Mouse (Mus musculus): ENCODE measurements at regions not wholly inside any gene's neighbourhood (a gene's known extent, or its start where the extent isn't known, plus 50 kb on each side); places are given as distances from the start of the nearest gene placed in this dataset.

GRCm38 (mm10) chr11:22611102-22611869 is 99.4 kb downstream of the Tmem17 start:
- no peaks in the 10 kb centered on the region for H3K27me3 ChIP-seq (ENCODE audit: insufficient read depth, low read length)
- peaks cover 5% of the 10 kb centered on the region; the same call in 1 of the 2 replicates for H3K9me3 ChIP-seq (ENCODE audit: low read length)
- no peak overlapping the region for H3K4me2 ChIP-seq (replicated peaks; ENCODE audit: low read depth, low read length)
- H3K27ac ChIP-seq (ENCODE audit: low read length): no peak overlapping the region
- no peak overlapping the region for H3K9ac ChIP-seq (replicated peaks; ENCODE audit: low read length)
- no peaks in the 10 kb centered on the region for H3K36me3 ChIP-seq (ENCODE audit: insufficient read depth, low read length)
- no peak overlapping the region for H3K4me3 ChIP-seq (ENCODE audit: low read length)
- H3K4me1 ChIP-seq (ENCODE audit: insufficient read depth, low read length): peaks cover 9% of the 10 kb centered on the region
- ATAC-seq (ENCODE audit: low FRiP score, low TSS enrichment): no peak
- 53% methylated on average over 6 of the region's 6 CpGs for WGBS

DNA sequence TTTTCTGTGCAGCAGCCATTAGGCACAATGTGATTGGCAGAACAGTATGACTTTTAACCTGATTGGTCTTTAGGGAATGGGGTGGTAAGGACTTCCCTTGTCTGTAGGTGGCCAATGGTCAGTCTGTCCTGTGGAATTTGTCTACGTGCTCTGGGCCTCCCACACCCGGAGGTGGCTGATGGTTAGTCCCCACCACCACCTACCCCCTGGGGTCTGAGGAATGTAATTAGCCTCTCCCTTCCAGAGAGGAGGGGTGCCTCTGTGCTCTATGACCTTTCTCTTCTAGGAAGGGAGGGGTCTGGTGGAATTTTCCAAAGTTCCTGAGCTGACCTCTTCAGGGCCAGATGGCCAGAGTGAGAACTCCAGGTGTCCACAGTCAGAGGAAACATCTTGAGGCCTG is 101.6 kb downstream of the Tmem17 start:
- Histone ChIP-seq H3K9ac (replicated peaks; ENCODE audit: low read length) (no peak overlapping the region), H3K27me3 (ENCODE audit: insufficient read depth, low read length) (no peaks in the 10 kb centered on the region), H3K4me2 (replicated peaks; ENCODE audit: low read depth, low read length) (no peak overlapping the region), H3K4me1 (ENCODE audit: insufficient read depth, low read length) (peaks cover 14% of the 10 kb centered on the region), H3K4me3 (ENCODE audit: low read length) (no peak overlapping the region), H3K27ac (ENCODE audit: low read length) (no peak overlapping the region), H3K9me3 (ENCODE audit: low read length) (peaks cover 5% of the 10 kb centered on the region; the same call in 1 of the 2 replicates), H3K36me3 (ENCODE audit: insufficient read depth, low read length) (no peaks in the 10 kb centered on the region)
- ATAC-seq (ENCODE audit: low FRiP score, low TSS enrichment): no peak
- WGBS: 37% methylated on average over 2 of the region's 2 CpGs

DNA sequence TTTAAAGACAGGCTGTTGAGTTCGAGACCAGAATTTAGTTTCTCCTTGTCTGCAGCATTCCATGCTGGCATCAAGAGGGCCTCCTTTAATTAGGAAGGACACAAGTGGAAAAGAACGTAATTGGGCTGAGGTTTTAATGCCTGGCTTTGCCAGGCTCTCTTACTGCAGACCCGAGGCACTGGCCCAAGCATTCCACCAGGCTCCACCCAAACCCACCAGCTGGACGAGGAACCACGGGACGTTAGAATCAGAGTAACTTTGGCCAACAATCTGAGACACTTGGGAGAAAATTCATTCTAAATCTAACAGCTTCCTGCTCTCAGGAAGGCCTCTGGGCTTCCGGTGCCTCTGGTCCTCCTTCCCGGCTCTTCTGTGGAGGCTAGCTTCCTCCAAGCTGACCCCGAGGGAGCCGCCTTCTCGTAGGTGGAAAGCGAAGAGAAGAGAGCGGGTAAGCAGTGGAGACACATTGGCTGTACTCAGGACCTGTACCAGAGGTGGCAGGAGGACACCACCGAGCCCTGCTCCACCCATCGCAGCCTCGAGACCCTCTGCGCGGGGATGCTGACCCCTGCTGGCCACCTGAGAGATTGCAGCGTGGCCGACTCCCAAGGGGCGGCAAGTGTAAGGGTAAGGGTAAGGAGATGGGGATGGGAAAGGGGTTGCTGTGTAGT is 105.5 kb downstream of the Tmem17 start:
- WGBS: 8% methylated on average over 21 of the region's 21 CpGs
- Histone ChIP-seq H3K9me3 (ENCODE audit: low read length) (peaks cover 5% of the 10 kb centered on the region; the same call in 1 of the 2 replicates), H3K4me3 (ENCODE audit: low read length) (peak overlapping the region; percentile 45), H3K9ac (replicated peaks; ENCODE audit: low read length) (peak overlapping the region; percentile 53), H3K27me3 (ENCODE audit: insufficient read depth, low read length) (no peaks in the 10 kb centered on the region), H3K27ac (ENCODE audit: low read length) (0 out of 2 replicates have a peak overlapping the region, but pooled peaks have one; percentile 48), H3K4me1 (ENCODE audit: insufficient read depth, low read length) (peaks cover 5% of the 10 kb centered on the region; the same call in 1 of the 2 replicates), H3K36me3 (ENCODE audit: insufficient read depth, low read length) (no peaks in the 10 kb centered on the region), H3K4me2 (replicated peaks; ENCODE audit: low read depth, low read length) (peak overlapping the region; percentile 59)
- peak; percentile 96 for ATAC-seq (ENCODE audit: low FRiP score, low TSS enrichment)

DNA sequence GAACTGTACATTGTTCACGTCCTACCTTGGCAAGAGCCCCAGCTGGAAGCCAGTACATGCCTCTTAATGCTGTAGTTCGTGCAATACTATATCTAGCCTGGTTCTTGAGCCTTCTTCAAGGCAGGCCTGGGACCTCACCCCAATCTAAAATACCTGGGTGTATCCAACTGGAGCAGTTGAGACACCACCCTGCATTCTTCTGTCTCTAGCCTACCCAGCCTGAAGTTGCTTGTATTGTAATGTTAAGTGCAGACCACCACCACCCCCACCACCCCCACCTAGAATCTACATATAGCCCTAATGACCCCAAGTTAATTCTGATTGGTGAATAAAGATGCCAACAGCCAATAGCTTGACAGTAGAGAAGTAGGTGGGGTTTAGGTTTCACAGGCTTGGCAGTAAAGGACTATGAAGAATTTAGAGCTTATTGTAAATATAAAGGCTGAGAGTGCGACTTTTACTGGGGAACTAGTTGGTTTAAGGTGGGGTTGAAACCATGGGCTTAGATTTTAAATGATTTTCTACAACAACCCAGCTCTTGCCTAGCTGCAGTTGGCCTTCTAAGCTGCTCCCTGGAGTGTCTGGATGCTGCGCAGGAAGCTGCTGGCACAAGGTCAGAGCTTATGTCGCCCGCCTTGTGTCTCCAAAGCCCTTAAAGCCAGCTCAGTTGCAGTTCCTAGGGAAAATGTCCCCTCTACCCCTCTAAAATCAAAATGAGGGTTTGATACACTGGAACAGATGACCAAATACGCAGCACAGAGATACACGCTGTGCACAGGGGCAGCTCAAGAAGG is 109.2 kb downstream of the Tmem17 start:
- no peaks in the 10 kb centered on the region for H3K9me3 ChIP-seq (ENCODE audit: low read length)
- no peaks in the 10 kb centered on the region for H3K27me3 ChIP-seq (ENCODE audit: insufficient read depth, low read length)
- no peak for ATAC-seq (ENCODE audit: low FRiP score, low TSS enrichment)
- no peak overlapping the region for H3K9ac ChIP-seq (replicated peaks; ENCODE audit: low read length)
- H3K4me3 ChIP-seq (ENCODE audit: low read length): no peak overlapping the region
- peaks cover 5% of the 10 kb centered on the region; the same call in 1 of the 2 replicates for H3K4me1 ChIP-seq (ENCODE audit: insufficient read depth, low read length)
- H3K4me2 ChIP-seq (replicated peaks; ENCODE audit: low read depth, low read length): no peak overlapping the region
- H3K27ac ChIP-seq (ENCODE audit: low read length): no peak overlapping the region
- H3K36me3 ChIP-seq (ENCODE audit: insufficient read depth, low read length): no peaks in the 10 kb centered on the region
- 77% methylated on average over 8 of the region's 8 CpGs for WGBS

DNA sequence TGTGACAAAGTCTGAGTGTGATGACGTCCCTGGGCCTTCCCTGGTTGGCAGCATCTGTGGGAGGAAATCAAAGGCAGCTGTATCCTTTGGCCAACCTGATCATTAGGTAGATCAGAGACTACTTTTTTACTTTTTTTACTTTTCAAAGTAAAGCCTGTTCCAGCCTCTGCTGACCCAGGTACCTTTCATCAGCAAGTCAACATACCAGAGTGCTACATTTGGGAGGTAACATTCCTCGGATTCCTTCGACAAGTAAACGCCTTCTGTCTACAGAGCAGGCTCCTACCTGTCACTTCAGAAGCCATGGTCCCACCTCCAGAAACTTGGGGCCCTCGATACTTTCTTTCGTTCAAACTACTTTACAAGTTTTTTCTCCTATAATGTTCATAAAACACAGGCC is 110.0 kb downstream of the Tmem17 start:
- H3K27ac ChIP-seq (ENCODE audit: low read length): no peak overlapping the region
- H3K36me3 ChIP-seq (ENCODE audit: insufficient read depth, low read length): no peaks in the 10 kb centered on the region
- WGBS: 48% methylated on average over 6 of the region's 6 CpGs
- no peak overlapping the region for H3K9ac ChIP-seq (replicated peaks; ENCODE audit: low read length)
- H3K9me3 ChIP-seq (ENCODE audit: low read length): no peaks in the 10 kb centered on the region
- H3K4me3 ChIP-seq (ENCODE audit: low read length): no peak overlapping the region
- H3K4me1 ChIP-seq (ENCODE audit: insufficient read depth, low read length): peaks cover 4% of the 10 kb centered on the region; the same call in 1 of the 2 replicates
- no peaks in the 10 kb centered on the region for H3K27me3 ChIP-seq (ENCODE audit: insufficient read depth, low read length)
- 0 out of 2 replicates have a peak, but pooled peaks have one; percentile 7 for ATAC-seq (ENCODE audit: low FRiP score, low TSS enrichment)
- H3K4me2 ChIP-seq (replicated peaks; ENCODE audit: low read depth, low read length): no peak overlapping the region

DNA sequence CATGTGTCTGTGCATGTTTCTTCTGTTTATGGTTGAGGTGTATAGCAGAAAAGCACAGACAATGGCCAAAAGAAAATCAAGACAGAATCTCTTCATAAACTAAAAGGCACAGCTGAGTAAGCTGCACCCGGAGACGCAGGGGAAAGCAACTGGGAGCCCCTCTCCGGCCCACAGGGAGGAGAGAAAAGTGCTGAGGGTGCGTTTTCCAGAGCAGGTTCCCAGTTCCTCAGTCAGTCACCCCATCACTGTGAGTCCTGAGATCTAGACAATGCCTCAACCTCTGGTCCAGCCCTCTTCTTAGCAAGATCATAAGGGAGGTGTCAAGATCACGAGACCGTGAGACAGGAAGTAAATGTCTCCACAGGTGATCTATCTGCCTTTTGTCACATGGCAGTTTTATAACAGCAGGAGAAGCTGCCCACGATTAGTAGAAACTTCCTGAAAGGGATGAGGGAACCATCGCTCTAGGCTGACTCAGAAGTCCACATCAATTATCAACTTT is 110.7 kb downstream of the Tmem17 start:
- no peak for ATAC-seq (ENCODE audit: low FRiP score, low TSS enrichment)
- Histone ChIP-seq H3K9ac (replicated peaks; ENCODE audit: low read length) (no peak overlapping the region), H3K27me3 (ENCODE audit: insufficient read depth, low read length) (no peaks in the 10 kb centered on the region), H3K4me3 (ENCODE audit: low read length) (no peak overlapping the region), H3K27ac (ENCODE audit: low read length) (no peak overlapping the region), H3K4me2 (replicated peaks; ENCODE audit: low read depth, low read length) (no peak overlapping the region), H3K4me1 (ENCODE audit: insufficient read depth, low read length) (no peaks in the 10 kb centered on the region), H3K9me3 (ENCODE audit: low read length) (no peaks in the 10 kb centered on the region), H3K36me3 (ENCODE audit: insufficient read depth, low read length) (no peaks in the 10 kb centered on the region)
- WGBS: 42% methylated on average over 8 of the region's 8 CpGs

GRCm38 (mm10) chr11:22626407-22626806 is 114.5 kb downstream of the Tmem17 start:
- no peaks in the 10 kb centered on the region for H3K36me3 ChIP-seq (ENCODE audit: insufficient read depth, low read length)
- H3K9me3 ChIP-seq (ENCODE audit: low read length): no peaks in the 10 kb centered on the region
- 89% methylated on average over 1 of the region's 1 CpGs for WGBS
- H3K4me2 ChIP-seq (replicated peaks; ENCODE audit: low read depth, low read length): no peak overlapping the region
- H3K4me1 ChIP-seq (ENCODE audit: insufficient read depth, low read length): peaks cover 13% of the 10 kb centered on the region
- H3K9ac ChIP-seq (replicated peaks; ENCODE audit: low read length): no peak overlapping the region
- H3K27ac ChIP-seq (ENCODE audit: low read length): no peak overlapping the region
- H3K4me3 ChIP-seq (ENCODE audit: low read length): no peak overlapping the region
- no peaks in the 10 kb centered on the region for H3K27me3 ChIP-seq (ENCODE audit: insufficient read depth, low read length)
- ATAC-seq (ENCODE audit: low FRiP score, low TSS enrichment): no peak

- WGBS: 68% methylated on average over 5 of the region's 5 CpGs
- Histone ChIP-seq H3K4me1 (ENCODE audit: insufficient read depth, low read length) (peaks cover 28% of the 10 kb centered on the region), H3K27ac (ENCODE audit: low read length) (peak overlapping the region; percentile 89), H3K4me2 (replicated peaks; ENCODE audit: low read depth, low read length) (no peak overlapping the region), H3K4me3 (ENCODE audit: low read length) (no peak overlapping the region), H3K27me3 (ENCODE audit: insufficient read depth, low read length) (no peaks in the 10 kb centered on the region), H3K9ac (replicated peaks; ENCODE audit: low read length) (no peak overlapping the region), H3K9me3 (ENCODE audit: low read length) (no peaks in the 10 kb centered on the region), H3K36me3 (ENCODE audit: insufficient read depth, low read length) (no peaks in the 10 kb centered on the region)
- 0 out of 2 replicates have a peak, but pooled peaks have one; percentile 4 for ATAC-seq (ENCODE audit: low FRiP score, low TSS enrichment)
Measured at GRCm38 (mm10) chr11:22628497-22628896, 116.6 kb downstream of the Tmem17 start.

DNA sequence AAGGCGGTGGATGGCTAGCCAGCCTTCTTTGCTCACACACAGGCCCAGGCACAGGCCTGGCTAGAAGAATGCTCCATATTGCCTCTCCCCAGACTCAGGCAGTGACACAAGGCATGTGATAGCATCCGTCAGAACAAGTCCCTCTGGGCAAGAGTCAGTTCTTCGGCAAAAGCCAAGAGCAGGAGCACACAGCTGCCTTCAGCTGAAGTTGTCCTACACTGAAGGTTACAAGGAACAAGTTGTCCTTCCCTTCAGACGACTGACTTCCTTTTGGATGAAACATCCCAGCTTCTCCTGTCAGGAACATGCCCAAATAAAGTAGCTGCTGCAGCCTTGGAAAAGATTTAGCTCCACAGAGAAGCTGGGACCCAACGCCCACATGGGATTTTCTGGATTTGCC is 117.1 kb downstream of the Tmem17 start:
- no peaks in the 10 kb centered on the region for H3K27me3 ChIP-seq (ENCODE audit: insufficient read depth, low read length)
- WGBS: 56% methylated on average over 5 of the region's 5 CpGs
- peak overlapping the region; percentile 49 for H3K4me2 ChIP-seq (replicated peaks; ENCODE audit: low read depth, low read length)
- no peaks in the 10 kb centered on the region for H3K36me3 ChIP-seq (ENCODE audit: insufficient read depth, low read length)
- no peak overlapping the region for H3K9ac ChIP-seq (replicated peaks; ENCODE audit: low read length)
- peaks cover 28% of the 10 kb centered on the region for H3K4me1 ChIP-seq (ENCODE audit: insufficient read depth, low read length)
- H3K27ac ChIP-seq (ENCODE audit: low read length): peak overlapping the region; percentile 89
- 0 out of 2 replicates have a peak, but pooled peaks have one; percentile 6 for ATAC-seq (ENCODE audit: low FRiP score, low TSS enrichment)
- H3K9me3 ChIP-seq (ENCODE audit: low read length): no peaks in the 10 kb centered on the region
- H3K4me3 ChIP-seq (ENCODE audit: low read length): no peak overlapping the region

All from kidney, embryonic 16.5 days (tissue).